ENCODE assay signal across 28 mouse cellular contexts in genomic region chr16:89296620-89297019, GRCm38 (mm10).
"Had no signal": no experiment of that assay in that cellular context is flagged by ENCODE, and none has a peak within 500 bp of the region (broad histone marks: within the 10 kb centered on the region; RNA-seq: fewer than 3 reads in every experiment).

No protein-coding gene starts in this region.

- H3K4me2 ChIP-seq: heart, embryonic 11.5 days; heart, embryonic 13.5 days; heart, embryonic 15.5 days; hindbrain, embryonic 13.5 days; hindbrain, embryonic 15.5 days; kidney, embryonic 15.5 days; limb, embryonic 12.5 days; liver, embryonic 11.5 days; liver, embryonic 13.5 days; liver, embryonic 15.5 days had no signal

- H3K4me1 ChIP-seq: heart, embryonic 13.5 days; heart, embryonic 15.5 days; hindbrain, embryonic 13.5 days; hindbrain, embryonic 15.5 days; kidney, embryonic 15.5 days; limb, embryonic 10.5 days; limb, embryonic 12.5 days; liver, embryonic 13.5 days; liver, embryonic 15.5 days had no signal

- ATAC-seq: hindbrain, postnatal 0 days; intestine, embryonic 16.5 days; liver, postnatal 0 days had no signal

- DNase-seq: gastrocnemius, postnatal 14 days; gastrocnemius, postnatal 36 days; heart, adult 11 months; heart, adult 2 months; heart, postnatal 14 days; heart, postnatal 36 days; kidney, adult 11 months; kidney, adult 2 months; kidney, adult 9 months; kidney, postnatal 14 days; kidney, postnatal 36 days; liver; liver, embryonic 13.5 days; liver, postnatal 0 days had no signal

- H3K9me3 ChIP-seq: heart, embryonic 13.5 days; heart, embryonic 15.5 days; hindbrain, embryonic 13.5 days; hindbrain, embryonic 15.5 days; kidney, embryonic 15.5 days; limb, embryonic 10.5 days; limb, embryonic 12.5 days; liver, embryonic 15.5 days had no signal

- H3K9ac ChIP-seq: heart, embryonic 13.5 days; heart, embryonic 15.5 days; hindbrain, embryonic 13.5 days; hindbrain, embryonic 15.5 days; kidney, embryonic 15.5 days; limb, embryonic 12.5 days; liver, embryonic 13.5 days; liver, embryonic 15.5 days; liver, postnatal 0 days had no signal

- H3K27me3 ChIP-seq: heart, embryonic 13.5 days; heart, embryonic 15.5 days; hindbrain, embryonic 13.5 days; hindbrain, embryonic 15.5 days; kidney, embryonic 15.5 days; limb, embryonic 12.5 days; liver, embryonic 13.5 days; liver, embryonic 15.5 days had no signal

- H3K36me3 ChIP-seq: heart, embryonic 13.5 days; heart, embryonic 15.5 days; hindbrain, embryonic 13.5 days; hindbrain, embryonic 15.5 days; kidney, embryonic 15.5 days; limb, embryonic 10.5 days; limb, embryonic 12.5 days; liver, embryonic 13.5 days; liver, embryonic 15.5 days had no signal

- H3K4me3 ChIP-seq: heart, adult 2 months; heart, embryonic 13.5 days; heart, embryonic 15.5 days; hindbrain, embryonic 13.5 days; hindbrain, embryonic 15.5 days; kidney, embryonic 15.5 days; left cerebral cortex, adult 2 months; limb, embryonic 10.5 days; limb, embryonic 12.5 days; liver, embryonic 13.5 days; liver, embryonic 15.5 days had no signal

- H3K27ac ChIP-seq: heart, adult 2 months; heart, embryonic 13.5 days; heart, embryonic 15.5 days; hindbrain, embryonic 13.5 days; hindbrain, embryonic 15.5 days; hindbrain, postnatal 0 days; kidney, embryonic 15.5 days; kidney, postnatal 0 days; left cerebral cortex, adult 2 months; limb, embryonic 10.5 days; limb, embryonic 12.5 days; liver, embryonic 13.5 days; liver, embryonic 15.5 days had no signal
